Mouse (Mus musculus) right cerebral cortex, adult 18-20 months (tissue): ENCODE measurements at regions not wholly inside any gene's neighbourhood (a gene's known extent, or its start where the extent isn't known, plus 50 kb on each side); places are given as distances from the start of the nearest gene placed in this dataset.
"Not testable (repeated sequence)": the region's sequence is repeated elsewhere in the genome, so short reads cannot be mapped to it uniquely, and the experiment has no call there.

Source experiments
- DNase-seq: peaks from one replicate; pipeline ENCODE4 v3.0.0; 2022; ENCODE audit warnings: mixed read lengths

DNA sequence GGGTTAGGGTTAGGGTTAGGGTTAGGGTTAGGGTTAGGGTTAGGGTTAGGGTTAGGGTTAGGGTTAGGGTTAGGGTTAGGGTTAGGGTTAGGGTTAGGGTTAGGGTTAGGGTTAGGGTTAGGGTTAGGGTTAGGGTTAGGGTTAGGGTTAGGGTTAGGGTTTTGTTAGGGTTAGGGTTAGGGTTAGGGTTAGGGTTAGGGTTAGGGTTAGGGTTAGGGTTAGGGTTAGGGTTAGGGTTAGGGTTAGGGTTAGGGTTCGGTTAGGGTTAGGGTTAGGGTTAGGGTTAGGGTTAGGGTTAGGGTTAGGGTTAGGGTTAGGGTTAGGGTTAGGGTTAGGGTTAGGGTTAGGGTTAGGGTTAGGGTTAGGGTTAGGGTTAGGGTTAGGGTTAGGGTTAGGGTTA, 124.7 kb upstream of the Fgf14 start:
- not testable (repeated sequence) for DNase-seq

DNA sequence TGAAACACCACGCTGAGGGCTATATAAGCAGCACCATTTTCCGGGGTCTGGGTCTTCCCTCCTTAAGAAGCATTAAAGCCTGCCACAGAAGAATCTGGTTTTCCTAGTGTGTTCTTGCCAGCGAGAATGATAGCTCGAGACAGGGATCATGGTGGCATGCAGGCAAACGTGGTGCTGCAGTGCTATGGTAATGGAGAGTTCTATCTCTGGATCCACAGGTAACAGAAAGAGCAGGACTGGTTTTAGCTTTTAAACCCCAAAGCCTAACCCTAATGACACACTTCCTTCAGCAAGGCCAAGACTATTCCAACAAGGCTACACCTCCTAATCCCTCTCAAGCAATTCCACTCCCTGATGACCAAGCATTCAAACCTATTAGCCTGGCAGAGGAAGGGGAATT, 123.5 kb upstream of the Fgf14 start:
- no peak for DNase-seq

DNA sequence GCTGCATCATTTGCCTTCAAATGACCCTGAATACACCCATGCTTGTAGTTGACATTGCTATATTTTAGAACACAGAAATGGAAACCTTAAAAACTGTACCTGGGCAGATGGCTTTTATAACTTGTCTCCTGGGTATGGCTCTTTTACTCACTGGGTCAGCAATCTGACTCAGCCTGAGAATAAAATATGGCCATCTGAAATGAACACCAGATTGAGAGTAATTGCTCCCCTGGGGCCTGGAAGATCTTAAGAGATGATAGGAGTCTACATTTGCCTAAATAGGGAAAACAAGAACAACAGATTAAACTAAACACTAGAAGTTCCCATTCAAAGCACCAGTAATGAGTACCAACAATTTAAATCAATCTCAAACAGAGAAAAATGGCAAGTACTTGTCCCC, 98.5 kb upstream of the Fgf14 start:
- DNase-seq, result no peak

DNA sequence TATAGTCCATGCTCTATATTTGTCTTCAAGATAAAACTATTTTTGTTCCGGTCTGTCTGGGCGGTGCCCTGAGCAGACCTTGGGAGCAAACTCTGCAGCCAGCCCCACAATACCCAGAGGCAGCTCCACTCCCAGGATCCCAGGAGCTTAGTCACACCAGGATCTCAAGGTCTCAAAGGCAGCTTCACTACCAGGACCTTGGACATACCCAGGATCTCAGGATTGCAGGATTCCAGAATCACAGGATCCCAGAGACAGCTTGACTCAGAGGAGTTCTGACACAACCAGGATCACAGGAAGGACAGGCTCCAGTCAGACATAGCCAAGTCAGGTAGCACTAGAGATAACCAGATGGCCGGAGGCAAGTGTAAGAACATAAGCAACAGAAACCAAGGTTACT, 91.1 kb upstream of the Fgf14 start:
- no peak for DNase-seq

DNA sequence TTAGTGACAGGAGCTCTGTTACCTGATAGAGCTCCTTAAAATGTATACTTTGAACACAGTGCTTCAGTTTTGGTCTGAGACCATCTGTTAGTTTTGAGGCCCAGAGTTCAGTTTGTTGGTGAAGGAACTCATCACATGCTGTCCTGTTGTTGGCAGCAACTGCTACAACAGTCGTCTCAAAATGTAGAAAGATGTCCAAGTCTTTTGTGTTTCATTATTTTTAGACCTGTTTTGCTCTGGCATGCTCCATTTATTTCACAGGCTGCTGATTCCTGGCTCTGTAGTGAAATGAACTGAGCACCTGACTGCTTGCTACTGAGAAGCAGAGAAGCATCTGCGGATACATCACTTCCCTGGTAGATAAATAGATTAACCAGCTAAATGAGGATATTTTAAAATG, 90.3 kb upstream of the Fgf14 start:
- no peak for DNase-seq

DNA sequence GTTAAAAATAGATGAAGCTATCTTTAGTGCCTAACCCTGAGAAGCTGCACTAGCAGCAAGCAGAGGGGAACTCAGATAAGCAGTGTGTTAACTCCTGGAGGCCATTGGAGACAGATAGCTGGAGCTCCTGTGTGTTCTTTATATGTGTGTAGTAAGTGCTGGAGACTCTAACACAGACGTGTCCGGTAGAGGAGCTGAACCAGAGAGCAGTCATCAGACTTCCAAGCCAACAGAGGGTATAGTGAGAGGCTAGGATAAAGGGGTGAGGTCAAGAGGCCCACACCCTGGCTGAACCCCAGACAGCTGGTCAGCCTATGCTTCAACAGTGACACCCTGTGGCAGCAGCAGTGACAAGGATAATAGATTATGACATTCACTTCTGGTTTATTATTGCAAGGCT, 65.6 kb upstream of the Fgf14 start:
- DNase-seq, result peak; percentile 5
